Mouse (Mus musculus) yolk sac, embryonic 10.5 days (tissue): ENCODE data around the gene Reg3d.
"Not testable (repeated sequence)": the region's sequence is repeated elsewhere in the genome, so short reads cannot be mapped to it uniquely, and the experiment has no call there.

ENCODE experiments used
- DNase-seq: peaks from one replicate; pipeline ENCODE4 v3.0.0-alpha.2; 2017; ENCODE audit warnings: low spot score

The Reg3d gene

GRCm38 (mm10) chr6:78378765-78379164 lies at the start of gene Reg3d:
Reg3d (minus strand) TSS chr6:78378865.
- no peak for DNase-seq

DNA sequence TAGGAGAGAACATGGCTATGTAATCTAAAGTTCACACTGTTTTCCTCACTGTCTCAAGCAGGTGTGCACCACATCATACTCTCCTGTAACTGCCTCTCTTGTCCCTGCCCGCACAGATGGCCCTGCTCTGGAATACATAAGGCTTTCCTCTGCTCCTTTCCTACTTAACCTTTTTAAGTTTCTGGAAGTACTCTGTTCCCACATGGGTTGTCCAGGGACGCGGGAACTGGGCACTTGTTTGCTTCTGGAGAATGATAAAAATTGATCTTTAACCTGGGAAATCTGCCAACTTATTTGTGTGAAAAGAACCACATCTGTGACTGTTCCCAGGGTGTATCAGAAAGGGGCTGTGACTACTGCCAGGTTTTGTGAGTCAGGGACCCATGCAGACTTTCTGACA lies 46.8 kb upstream of the Reg3d start:
- DNase-seq, result no peak

DNA sequence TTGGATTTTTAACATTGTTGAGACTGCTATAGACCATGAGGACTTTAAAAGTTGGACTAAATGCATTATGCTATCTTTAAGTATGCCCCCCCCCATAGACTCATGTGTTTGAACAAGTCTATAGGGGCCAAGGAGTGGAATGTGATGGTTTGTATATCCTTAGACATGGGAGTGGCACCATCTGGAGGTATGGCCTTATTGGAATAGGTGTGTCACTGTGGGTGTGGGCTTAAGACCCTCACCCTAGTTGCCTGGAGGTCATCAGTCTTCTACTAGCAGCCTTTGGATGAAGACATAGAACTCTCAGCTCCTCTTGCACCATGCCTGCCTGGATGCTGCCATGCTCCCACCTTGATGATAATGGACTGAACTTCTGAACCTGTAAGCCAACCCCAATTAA lies 43.7 kb upstream of the Reg3d start, which contains the start of gene Reg1:
Reg1 (plus strand) TSS at position 301 of the 400 bp plus-strand sequence.
- DNase-seq, result not testable (repeated sequence)

DNA sequence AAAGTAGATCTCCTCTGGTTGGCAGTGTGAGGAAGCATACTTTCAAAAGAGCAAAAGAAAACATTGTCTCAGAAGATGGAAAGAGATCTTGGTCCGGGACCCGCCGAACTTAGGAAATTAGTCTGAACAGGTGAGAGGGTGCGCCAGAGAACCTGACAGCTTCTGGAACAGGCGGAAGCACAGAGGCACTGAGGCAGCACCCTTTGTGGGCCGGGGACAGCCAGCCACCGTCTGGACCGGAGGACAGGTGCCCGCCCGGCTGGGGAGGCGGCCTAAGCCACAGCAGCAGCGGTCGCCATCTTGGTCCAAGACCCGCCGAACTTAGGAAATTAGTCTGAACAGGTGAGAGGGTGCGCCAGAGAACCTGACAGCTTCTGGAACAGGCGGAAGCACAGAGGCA lies 16.7 kb upstream of the Reg3d start, which contains the start of gene Reg2:
Reg2 (plus strand) TSS at position 301 of the 400 bp plus-strand sequence.
- DNase-seq, result not testable (repeated sequence)

GRCm38 (mm10) chr6:78385609-78386008 lies 6.9 kb upstream of the Reg3d start:
- no peak for DNase-seq

DNA sequence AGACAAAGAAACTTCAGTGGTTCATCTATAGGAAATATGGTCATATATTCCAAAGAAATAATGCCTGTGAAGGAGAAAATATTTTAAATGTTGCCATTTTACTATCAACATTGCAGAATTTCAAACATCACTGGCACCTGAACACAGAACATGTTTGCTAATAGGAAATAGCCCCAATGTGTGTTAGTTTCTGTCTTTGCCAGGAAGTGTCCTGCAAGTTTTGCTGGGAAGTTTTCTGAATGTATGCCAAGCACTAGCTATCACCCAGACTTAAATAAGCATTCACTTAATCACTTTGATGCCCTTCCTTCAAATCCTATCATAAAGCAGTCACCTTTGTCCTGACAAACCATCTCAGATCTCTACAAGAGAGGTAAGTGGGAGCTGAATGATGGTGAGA lies 1.7 kb upstream of the Reg3d start, which contains the start of gene Reg3a:
Reg3a (plus strand) TSS at position 301 of the 400 bp plus-strand sequence.
- DNase-seq, result no peak

DNA sequence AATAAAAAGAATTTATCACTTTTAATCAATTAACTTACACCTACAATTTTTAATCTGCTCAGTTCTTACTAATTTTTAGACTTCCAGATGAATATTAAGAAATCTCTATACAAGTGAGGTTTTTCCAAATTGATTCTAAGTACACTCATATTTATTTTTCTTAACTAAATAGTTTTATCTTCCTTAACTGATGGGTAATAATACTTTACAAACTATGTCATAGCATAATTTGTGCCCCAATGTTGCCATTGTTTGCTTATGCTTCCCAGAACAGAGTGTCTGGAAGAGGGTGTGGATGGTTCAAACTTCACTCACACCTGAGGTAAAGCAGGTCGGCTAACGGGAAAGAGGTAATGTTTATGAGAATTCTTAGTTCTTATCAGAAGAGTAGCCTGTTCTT lies 8.3 kb downstream of the Reg3d start, which contains the start of gene Reg3b:
Reg3b (plus strand) TSS at position 301 of the 400 bp plus-strand sequence.
- DNase-seq, result no peak

DNA sequence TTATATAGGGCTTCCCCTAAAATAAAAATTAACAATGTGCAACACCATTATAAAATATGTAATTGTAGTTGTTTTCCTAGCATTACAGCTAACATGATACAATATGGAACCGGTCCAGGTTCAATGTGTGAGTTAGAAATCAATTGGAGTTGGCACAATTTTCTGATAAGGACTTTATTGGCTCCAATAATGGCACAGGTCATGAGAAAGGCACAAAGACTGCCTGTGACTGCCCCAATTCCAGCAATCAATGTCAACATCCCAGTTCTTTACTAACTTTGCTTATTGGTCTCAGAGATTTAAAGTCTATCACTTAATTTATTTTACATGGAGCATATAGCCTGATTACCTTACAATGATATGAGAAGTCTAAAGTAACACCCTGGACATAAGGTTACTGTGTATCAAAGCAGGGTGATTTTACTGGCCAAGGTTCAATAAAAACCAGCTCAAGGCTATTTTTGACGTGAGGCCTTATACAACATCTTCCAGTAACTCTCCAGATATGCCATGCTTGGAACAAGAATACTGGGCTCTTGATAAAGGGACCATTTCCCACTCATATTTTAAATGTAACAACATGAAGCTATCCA lies 16.6 kb downstream of the Reg3d start:
- no peak for DNase-seq

DNA sequence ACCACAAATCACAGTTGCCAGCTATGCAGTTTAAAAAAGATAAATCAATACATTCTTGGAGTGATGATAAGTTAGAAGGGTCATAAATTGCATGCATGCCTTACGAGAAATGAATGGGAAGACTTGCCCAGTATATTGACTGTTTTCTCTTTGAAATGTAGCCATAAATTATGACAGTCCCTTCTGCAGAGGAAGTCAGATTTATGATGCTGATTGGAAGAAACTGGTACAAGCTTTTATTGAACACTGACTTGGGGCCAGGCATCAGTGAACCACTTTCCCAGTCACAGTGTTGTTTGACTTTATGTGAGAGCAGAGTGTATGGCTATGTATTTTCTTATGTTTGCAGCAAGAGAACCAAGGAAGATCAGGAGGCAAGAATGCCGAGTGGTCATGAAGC lies 37.0 kb downstream of the Reg3d start:
- DNase-seq, result no peak

DNA sequence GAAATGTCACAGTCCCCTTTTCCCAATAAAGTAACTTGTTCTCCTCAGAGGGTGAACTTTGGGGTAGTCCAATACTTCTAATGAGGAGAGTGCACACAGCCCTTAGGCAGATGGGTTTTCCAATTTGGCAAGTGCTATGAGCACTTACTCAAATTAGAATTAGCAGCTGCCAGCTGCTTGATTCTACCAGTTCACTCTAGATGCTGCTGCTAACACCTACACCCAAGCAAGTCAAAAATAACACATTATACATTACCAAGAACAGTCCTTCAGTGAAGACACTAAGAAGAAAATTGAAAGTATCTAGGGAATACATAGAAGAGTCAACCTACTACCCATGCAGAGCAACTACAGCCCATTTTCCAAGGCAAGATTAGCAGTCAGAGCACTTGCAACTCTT lies 38.4 kb downstream of the Reg3d start:
- DNase-seq, result no peak

DNA sequence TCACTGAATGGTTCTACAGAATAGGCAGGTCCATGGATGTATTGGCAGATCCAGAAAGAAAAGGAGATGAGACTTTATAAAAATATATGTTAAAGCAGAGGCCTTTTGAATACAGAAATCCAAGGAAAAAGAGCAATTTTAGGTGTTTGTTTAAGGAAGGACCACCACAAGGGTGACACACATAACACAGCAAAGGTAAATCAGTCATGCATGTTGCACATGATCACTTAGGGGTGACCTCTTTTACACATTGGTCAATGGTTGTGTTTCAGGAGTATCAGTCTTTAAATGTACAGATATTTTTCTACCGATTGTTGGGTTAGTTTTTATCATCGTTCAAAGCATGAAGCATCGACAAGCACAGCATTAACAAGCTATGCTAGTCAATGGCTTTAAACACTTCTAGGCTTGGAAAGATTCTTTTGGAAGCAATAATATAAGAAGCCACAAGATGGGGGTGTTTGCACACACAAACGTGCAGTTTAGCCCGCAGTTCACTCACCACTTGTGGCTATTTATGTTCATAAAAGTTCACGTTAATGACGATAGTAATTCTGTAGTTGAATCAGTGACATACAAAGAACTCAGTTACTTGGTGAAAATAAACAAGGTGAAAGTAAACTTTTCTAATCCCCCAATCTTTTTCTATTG lies 46.6 kb downstream of the Reg3d start:
- DNase-seq, result no peak

DNA sequence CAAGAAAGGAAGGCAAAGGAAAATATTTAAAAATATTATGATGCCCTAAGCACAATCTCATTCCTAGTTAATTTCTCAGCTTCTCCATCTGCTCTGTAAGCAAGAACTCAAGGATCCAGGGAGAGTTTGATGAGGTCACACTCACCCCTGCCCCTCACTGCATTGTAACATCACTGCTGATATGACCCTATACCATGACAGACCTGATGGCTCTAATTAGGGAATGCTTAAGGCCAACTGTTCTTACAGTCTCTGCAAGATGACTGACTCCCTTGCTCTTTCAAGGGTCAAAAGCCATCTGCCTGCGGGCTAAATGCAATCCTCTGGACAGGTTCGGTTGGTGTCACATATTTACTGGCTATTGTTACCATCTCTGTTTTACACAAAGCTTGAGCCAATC lies 49.5 kb downstream of the Reg3d start:
- no peak for DNase-seq

- no peak for DNase-seq
Measured at GRCm38 (mm10) chr6:78327798-78328197, 50.9 kb downstream of the Reg3d start.
